Mouse (Mus musculus) neural tube, embryonic 12.5 days (tissue): ENCODE results near the gene Sema6c. TPM values are rescaled to one million over a fixed set of nuclear protein-coding genes. Genes with fewer than 3 reads are reported as not detected.
"Not testable (repeated sequence)": the region's sequence is repeated elsewhere in the genome, so short reads cannot be mapped to it uniquely, and the experiment has no call there.

Experiments used
- ATAC-seq: fragments of 200-750 bp; cut with Nextera tagmentation; 2 replicates; pipeline ENCODE4 v1.8.0; 2017; ENCODE audit warnings: low read depth, mild to moderate bottlenecking, moderate TSS enrichment, moderate library complexity; ENCODE audit not compliant: low FRiP score
- H3K27ac ChIP-seq: fragments of 300-500 bp; sonication (generic); 2 replicates; pipeline ENCODE4 v1.5.1; 2016
- H3K27me3 ChIP-seq: fragments of 300-500 bp; sonication (generic); replicated peaks from 2 replicates; pipeline ENCODE4 v1.6.1; 2016; ENCODE audit warnings: mild to moderate bottlenecking
- H3K36me3 ChIP-seq: fragments of 300-500 bp; sonication (generic); 2 replicates; pipeline ENCODE4 v1.6.1; 2016; ENCODE audit warnings: mild to moderate bottlenecking
- H3K4me1 ChIP-seq: fragments of 300-500 bp; sonication (generic); 2 replicates; pipeline ENCODE4 v1.6.1; 2016
- H3K4me2 ChIP-seq: fragments of 300-500 bp; sonication (generic); replicated peaks from 2 replicates; pipeline ENCODE4 v1.6.1; 2016; ENCODE audit warnings: mild to moderate bottlenecking
- H3K4me3 ChIP-seq: fragments of 300-500 bp; sonication (generic); 2 replicates; pipeline ENCODE4 v1.5.1; 2016
- H3K9ac ChIP-seq: fragments of 300-500 bp; sonication (generic); 2 replicates; pipeline ENCODE4 v1.6.1; 2016; ENCODE audit warnings: mild to moderate bottlenecking
- H3K9me3 ChIP-seq: fragments of 300-500 bp; sonication (generic); 2 replicates; pipeline ENCODE4 v1.6.1; 2016; ENCODE audit warnings: mild to moderate bottlenecking
- WGBS: fragments of 180-500 bp; shearing (Covaris S2); methylation state at CpG from one replicate; pipeline ENCODE4 v1.1.7; 2016; 5-methylcytosine and 5-hydroxymethylcytosine counted together
- polyA plus RNA-seq: library from polyadenylated mRNA; unstranded; fragments of >200 nt; fragmentation: Nextera tagmentation; extraction: Ambion mirVana; gene quantifications from 2 replicates; pipeline ENCODE4 v1.2.1, GENCODE M21; 2016

The Sema6c gene
- polyA plus RNA-seq, 1 experiment from 2014 or later: 65.2 TPM

DNA sequence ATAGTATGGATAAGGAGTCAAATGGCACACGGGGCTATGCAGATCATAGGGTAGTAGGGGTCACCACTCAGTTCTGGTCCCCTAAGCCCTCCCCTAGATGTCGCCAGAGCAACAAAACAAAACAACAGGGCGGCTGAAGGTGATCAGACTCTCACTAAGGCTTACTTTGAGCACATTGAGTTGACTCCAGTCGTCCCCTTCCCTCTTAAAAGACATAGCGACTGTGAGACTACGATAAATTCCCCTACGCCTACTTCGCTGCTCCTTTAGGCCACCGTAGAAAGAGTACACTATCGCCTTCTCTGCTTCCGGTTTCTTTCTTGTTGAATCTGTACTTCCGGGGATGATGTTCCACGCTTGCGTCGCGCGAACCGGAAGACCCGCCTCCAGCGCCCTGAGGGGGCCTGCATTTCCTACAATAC, 26.6 kb upstream of the Sema6c start, which contains the start of the genes Scnm1 and Lysmd1:
Gene Scnm1, minus strand, starts transcription at position 332 of the 422 bp plus-strand sequence.
Gene Lysmd1, plus strand, starts transcription at position 409 of the 422 bp plus-strand sequence.
- Histone ChIP-seq H3K4me3 (peak within 1 kb of the TSS; percentile 60), H3K4me1 (peaks cover 27% of the 10 kb centered on the region), H3K9me3 (no peaks in the 10 kb centered on the region), H3K27ac (no peak within 1 kb of the TSS), H3K27me3 (no peaks in the 10 kb centered on the region), H3K4me2 (peak within 1 kb of the TSS; percentile 76), H3K9ac (peak within 1 kb of the TSS; percentile 59), H3K36me3 (peaks cover 13% of the 10 kb centered on the region)
- peak; percentile 92 for ATAC-seq
- WGBS: under 1% methylated on average over 20 of the region's 20 CpGs

DNA sequence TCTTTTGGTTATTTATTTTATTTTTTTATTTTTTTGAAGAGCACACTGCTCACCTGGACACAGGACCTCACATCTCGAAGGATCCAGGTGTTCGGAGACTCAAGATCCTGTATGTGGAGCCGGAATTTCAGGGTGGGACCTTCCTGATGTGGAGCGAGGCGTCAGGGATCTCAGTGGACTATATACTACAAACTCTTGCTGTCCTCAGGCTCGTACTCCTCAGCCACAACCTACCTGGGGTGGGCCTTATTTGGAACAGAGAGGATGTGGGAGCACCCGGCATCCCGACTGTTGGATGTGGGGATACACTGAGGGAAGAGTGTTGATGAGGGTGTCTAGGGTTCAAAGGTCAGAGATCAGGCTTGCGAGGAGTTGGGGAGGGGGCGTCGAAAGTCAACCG, 26.1 kb upstream of the Sema6c start:
- no CpG with 5 or more reads among the region's 12 CpGs for WGBS
- H3K4me1 ChIP-seq: peaks cover 25% of the 10 kb centered on the region
- H3K9me3 ChIP-seq, H3K27me3 ChIP-seq, H3K27ac ChIP-seq, H3K4me2 ChIP-seq, H3K9ac ChIP-seq, H3K36me3 ChIP-seq: not testable (repeated sequence)
- peak overlapping the region; percentile 60; the same call in 1 of the 2 replicates for H3K4me3 ChIP-seq
- ATAC-seq: peak; percentile 45

DNA sequence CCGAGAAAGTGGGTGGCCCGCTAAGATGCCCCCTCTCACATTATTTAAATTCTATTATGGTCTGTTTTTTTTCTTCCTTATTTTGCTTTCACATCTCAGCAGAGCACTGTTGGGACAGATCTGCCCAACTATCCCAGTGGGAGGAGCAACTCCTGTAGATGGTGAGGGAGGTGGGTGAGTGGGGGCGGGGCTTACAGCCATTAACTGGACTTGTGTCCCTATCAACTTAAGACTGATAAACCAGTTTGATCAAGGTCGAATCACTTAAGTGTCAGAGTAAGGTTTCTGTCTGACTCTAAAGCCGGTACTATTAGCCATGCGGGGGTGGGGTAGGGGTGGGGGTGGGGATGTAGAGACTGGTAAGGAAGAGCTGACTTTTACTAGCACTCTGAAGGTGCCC, 25.2 kb upstream of the Sema6c start:
- no peaks in the 10 kb centered on the region for H3K27me3 ChIP-seq
- peaks cover 17% of the 10 kb centered on the region for H3K4me1 ChIP-seq
- H3K4me2 ChIP-seq: peak overlapping the region; percentile 58
- no peak overlapping the region for H3K27ac ChIP-seq
- peaks cover 9% of the 10 kb centered on the region for H3K36me3 ChIP-seq
- ATAC-seq: no peak
- whole genome bisulfite sequencing: 30% methylated on average over 6 of the region's 6 CpGs
- no peaks in the 10 kb centered on the region for H3K9me3 ChIP-seq
- peak overlapping the region; percentile 23 for H3K4me3 ChIP-seq
- H3K9ac ChIP-seq: 0 out of 2 replicates have a peak overlapping the region, but pooled peaks have one; percentile 35

DNA sequence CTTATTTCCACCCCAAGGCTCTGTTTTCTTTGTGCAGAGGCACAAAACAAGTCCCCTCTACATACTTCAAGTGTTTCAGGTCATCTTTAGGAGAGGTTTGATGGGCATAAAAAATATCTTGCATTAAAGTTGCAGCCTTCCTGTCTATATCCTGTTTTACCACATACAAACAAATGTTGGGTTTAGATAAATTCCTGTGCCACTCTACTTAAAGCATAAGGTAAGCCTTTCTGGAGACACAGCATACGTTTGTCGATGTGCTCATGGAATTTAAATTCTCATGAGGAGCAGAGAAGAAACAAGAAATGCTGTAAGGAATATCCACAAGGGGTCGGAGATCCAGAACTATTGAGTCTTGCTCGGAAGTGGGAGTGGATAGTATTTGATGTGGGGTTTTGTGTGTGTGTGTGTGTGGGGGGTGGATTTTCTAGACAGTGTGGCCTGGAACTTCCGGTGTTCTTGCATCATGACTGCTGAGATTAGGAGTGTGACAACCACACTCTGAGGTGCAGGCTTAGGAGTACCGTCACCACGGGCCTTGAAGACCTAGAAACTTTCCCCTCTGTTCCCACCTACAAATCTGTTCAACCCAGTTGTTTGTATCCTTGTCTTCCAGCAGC, 24.7 kb upstream of the Sema6c start:
- Histone ChIP-seq H3K27me3 (no peaks in the 10 kb centered on the region), H3K9ac (no peak overlapping the region), H3K9me3 (no peaks in the 10 kb centered on the region), H3K4me2 (peak overlapping the region; percentile 58), H3K4me3 (no peak overlapping the region; the same call in 1 of the 2 replicates), H3K36me3 (peaks cover 13% of the 10 kb centered on the region), H3K27ac (no peak overlapping the region), H3K4me1 (peaks cover 12% of the 10 kb centered on the region)
- no peak for ATAC-seq
- 91% methylated on average over 7 of the region's 7 CpGs for WGBS

DNA sequence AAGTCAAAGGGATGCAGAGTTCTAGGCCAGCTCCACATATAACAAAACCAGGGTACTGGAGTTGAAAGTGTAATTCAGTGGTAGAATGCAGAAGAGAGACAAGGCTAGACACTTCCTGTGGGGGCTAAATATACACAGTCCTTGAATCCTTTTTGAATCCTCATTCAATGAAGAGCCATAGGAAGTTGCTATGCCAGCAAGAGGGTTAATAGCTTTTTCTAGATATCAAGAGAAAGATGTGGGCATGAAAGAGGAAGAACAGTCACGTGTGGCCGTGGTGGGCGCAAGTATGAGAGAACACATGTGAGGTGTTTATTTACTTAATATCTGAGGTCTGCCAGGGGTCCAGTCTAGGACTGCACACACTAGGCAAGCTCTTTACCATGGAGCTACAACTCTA, 23.9 kb upstream of the Sema6c start:
- Histone ChIP-seq H3K27me3 (no peaks in the 10 kb centered on the region), H3K27ac (no peak overlapping the region), H3K9me3 (no peaks in the 10 kb centered on the region), H3K36me3 (peaks cover 12% of the 10 kb centered on the region), H3K9ac (no peak overlapping the region), H3K4me1 (peaks cover 12% of the 10 kb centered on the region), H3K4me2 (no peak overlapping the region), H3K4me3 (no peak overlapping the region)
- no peak for ATAC-seq
- WGBS: 91% methylated on average over 3 of the region's 3 CpGs

DNA sequence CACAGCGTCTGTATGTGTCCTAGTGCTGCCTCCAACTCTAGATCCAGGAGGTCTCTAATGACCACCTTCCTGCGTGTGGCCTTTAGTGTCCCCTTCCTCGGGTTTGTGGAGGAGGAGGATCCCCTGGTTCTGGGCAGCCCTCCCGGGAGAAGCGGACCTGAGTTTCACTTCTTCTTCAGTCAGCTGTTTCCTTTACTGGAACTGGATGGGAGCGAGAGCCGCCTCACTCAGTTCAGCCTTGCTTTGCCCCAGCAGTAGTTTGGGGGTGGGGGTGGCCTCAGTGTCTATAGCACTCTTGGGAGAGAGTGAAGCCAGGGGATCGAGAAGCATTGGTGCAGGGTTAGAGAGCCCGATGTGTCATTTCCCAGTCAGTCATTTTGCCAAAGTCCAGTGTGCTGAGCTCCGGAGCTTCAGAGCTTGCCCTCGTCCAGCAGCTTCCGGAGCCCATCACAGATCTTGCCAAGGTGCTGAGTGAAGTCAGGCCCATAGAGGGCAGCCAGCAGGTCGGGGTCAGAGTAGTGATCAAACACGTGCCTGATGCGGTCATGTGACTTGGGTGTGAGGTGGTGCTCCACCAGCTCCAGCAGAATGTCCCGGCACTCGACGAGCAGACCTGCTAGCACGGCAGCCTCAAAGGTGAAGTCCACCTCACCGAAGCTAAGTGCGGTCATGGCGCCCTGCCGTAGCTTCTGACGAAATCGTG, 20.5 kb upstream of the Sema6c start:
- Histone ChIP-seq H3K4me2 (no peak overlapping the region), H3K4me3 (no peak overlapping the region), H3K27ac (no peak overlapping the region), H3K9ac (no peak overlapping the region), H3K9me3 (no peaks in the 10 kb centered on the region), H3K4me1 (peaks cover 8% of the 10 kb centered on the region; the same call in 1 of the 2 replicates), H3K36me3 (peaks cover 12% of the 10 kb centered on the region), H3K27me3 (no peaks in the 10 kb centered on the region)
- ATAC-seq: no peak
- 74% methylated on average over 25 of the region's 25 CpGs for whole genome bisulfite sequencing

DNA sequence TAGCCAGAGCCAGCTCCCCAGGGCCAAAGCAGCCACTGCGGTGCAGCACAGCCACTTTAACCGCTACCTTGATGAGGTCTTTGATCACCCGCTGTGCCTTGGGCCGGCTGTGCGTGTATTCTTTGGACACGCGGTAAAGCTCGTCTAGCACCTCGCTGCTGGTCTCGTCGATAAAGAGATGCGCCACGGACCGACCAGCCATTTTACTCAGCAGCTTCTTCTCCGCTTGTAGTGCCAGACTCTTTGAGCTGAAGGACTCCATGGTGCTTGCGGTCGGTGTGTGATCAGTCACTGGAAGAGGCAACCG, 20.0 kb upstream of the Sema6c start:
- Histone ChIP-seq H3K27me3 (no peaks in the 10 kb centered on the region), H3K4me2 (no peak overlapping the region), H3K36me3 (peaks cover 12% of the 10 kb centered on the region), H3K4me3 (no peak overlapping the region), H3K4me1 (peaks cover 3% of the 10 kb centered on the region; the same call in 1 of the 2 replicates), H3K9me3 (no peaks in the 10 kb centered on the region), H3K9ac (no peak overlapping the region), H3K27ac (no peak overlapping the region)
- no peak for ATAC-seq
- 64% methylated on average over 18 of the region's 18 CpGs for WGBS

DNA sequence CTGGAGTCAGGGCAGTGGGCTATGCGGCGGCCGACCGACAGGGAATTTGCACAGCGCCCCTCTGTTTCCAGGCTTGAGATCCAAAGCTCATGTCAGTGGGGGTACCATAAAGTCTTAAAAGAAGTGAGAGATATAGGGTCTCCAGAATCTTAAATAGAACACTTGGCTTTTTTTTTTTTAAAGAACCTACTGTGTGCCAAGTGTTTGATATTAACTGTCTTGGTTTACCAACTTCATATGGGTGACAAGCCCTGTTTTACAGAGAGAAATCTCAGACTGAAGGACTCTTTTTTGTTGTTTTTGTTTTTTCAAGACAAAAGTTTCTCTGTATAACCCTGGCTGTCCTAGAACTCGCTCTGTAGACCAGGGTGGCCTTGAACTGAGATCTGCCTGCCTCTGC, 19.5 kb upstream of the Sema6c start:
- Histone ChIP-seq H3K27me3 (no peaks in the 10 kb centered on the region), H3K36me3 (peaks cover 12% of the 10 kb centered on the region), H3K4me1 (no peaks in the 10 kb centered on the region), H3K4me2 (no peak overlapping the region), H3K27ac (no peak overlapping the region), H3K4me3 (no peak overlapping the region), H3K9me3 (no peaks in the 10 kb centered on the region), H3K9ac (no peak overlapping the region)
- WGBS: 86% methylated on average over 6 of the region's 6 CpGs
- no peak for ATAC-seq

DNA sequence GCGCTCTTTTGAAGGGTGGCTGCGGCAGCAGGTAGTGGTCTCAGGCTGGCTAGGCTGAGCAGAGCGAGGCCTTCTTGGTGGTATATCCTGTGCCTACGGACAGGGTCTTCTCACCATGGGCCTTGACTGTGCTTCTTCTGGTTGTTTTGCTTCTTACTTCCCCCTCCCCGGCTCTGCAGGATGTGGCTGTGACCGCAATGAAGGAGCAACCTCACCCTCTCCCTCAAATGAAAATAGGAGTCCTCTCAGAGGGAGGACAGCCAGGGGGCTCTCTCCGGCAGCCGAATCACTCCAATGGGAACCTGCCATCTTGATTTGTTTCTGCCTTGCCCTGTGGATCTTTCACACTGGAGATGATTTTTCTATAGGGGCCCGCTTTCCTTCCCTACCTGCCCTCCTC, 18.8 kb upstream of the Sema6c start:
- Histone ChIP-seq H3K27ac (no peak overlapping the region), H3K9ac (no peak overlapping the region), H3K9me3 (no peaks in the 10 kb centered on the region), H3K27me3 (no peaks in the 10 kb centered on the region), H3K4me2 (no peak overlapping the region), H3K4me1 (no peaks in the 10 kb centered on the region), H3K36me3 (peaks cover 12% of the 10 kb centered on the region), H3K4me3 (no peak overlapping the region)
- no peak for ATAC-seq
- WGBS: 91% methylated on average over 9 of the region's 9 CpGs

DNA sequence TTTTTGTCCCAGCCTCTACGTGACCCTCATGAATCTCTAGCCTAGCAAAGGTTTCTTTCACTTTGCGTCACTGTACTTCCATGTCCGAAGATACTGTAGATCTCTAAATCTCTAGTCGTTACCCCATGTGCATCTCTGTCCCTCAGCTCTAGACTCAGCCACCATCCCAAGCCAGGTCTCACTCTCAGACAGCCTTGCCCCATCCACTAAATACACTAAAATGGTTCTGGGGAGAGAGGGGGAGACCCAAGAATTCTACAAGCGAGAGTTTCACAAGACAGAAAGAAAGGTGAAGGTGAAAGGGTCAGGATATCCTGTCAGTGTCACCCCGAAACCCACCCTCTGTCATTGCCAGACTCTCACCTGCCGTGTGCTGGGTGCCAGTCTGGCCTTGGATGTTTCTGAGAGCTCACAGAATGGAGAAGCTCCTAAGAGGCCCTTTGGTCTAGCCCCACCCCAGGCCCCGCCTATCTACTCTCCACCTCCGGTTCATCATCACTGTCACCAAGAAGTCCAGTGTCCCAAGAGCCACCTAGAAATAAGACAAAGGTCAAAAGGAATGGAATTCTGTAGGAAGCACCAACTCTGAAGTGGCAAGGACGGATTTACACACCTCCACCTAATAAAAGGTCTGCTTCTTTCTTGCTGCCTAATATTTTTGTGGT, 18.2 kb upstream of the Sema6c start, which contains the start of gene Tnfaip8l2:
Gene Tnfaip8l2, minus strand, starts transcription at position 409 of the 665 bp plus-strand sequence.
- H3K4me3 ChIP-seq: no peak within 1 kb of the TSS
- no peak within 1 kb of the TSS for H3K9ac ChIP-seq
- no peaks in the 10 kb centered on the region for H3K4me1 ChIP-seq
- WGBS: 84% methylated on average over 10 of the region's 10 CpGs
- peaks cover 12% of the 10 kb centered on the region for H3K36me3 ChIP-seq
- no peaks in the 10 kb centered on the region for H3K27me3 ChIP-seq
- H3K27ac ChIP-seq: no peak within 1 kb of the TSS
- H3K9me3 ChIP-seq: no peaks in the 10 kb centered on the region
- no peak within 1 kb of the TSS for H3K4me2 ChIP-seq
- ATAC-seq: 0 out of 2 replicates have a peak, but pooled peaks have one; percentile 21

DNA sequence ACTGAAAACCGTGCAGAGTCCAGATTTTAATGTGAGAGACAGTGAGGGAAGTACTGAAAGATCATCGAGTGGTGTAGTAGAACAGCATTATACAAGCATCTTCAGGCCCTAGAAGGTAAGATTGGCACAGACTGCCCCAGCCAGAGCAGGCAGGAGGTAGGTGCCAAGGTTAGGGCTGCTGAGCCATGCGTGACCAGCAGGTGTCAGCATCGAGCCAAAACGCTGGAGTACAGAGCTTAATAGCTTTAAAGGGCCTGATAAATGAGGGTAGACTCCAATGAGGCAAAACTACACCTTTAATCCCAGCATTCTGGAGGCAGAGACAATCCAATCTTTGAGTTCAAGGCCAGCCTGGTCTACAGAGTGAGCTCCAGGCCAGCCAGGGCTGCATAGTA, 17.6 kb upstream of the Sema6c start:
- H3K9ac ChIP-seq: no peak overlapping the region
- H3K36me3 ChIP-seq: peaks cover 12% of the 10 kb centered on the region
- H3K4me1 ChIP-seq: no peaks in the 10 kb centered on the region
- 10% methylated on average over 5 of the region's 5 CpGs for WGBS
- no peak overlapping the region for H3K4me3 ChIP-seq
- H3K4me2 ChIP-seq: no peak overlapping the region
- no peaks in the 10 kb centered on the region for H3K9me3 ChIP-seq
- peak; percentile 81; the same call in 1 of the 2 replicates for ATAC-seq
- H3K27ac ChIP-seq: no peak overlapping the region
- H3K27me3 ChIP-seq: no peaks in the 10 kb centered on the region

DNA sequence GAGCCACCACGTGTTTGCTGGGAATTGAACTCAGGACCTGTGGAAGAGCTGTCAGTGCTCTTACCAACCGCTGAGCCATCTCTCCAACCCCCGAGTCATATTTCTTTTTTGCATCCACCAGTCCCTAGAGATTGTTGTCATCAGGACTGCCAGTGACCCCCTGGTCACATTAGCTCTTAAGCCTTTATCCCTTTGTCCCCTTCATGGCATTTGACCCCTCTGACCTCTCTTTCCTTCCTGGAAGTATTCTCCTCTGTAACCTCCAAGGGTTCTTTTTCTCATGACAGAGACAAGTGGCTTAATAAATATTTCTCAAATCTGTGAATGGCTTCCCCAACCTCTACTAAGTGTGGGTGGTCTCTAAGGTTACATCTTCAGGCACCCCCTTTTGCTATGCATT, 12.3 kb upstream of the Sema6c start:
- Histone ChIP-seq H3K4me1 (no peaks in the 10 kb centered on the region), H3K4me2 (no peak overlapping the region), H3K9me3 (no peaks in the 10 kb centered on the region), H3K4me3 (no peak overlapping the region), H3K36me3 (no peaks in the 10 kb centered on the region), H3K27me3 (no peaks in the 10 kb centered on the region), H3K9ac (no peak overlapping the region), H3K27ac (no peak overlapping the region)
- WGBS: 34% methylated on average over 3 of the region's 3 CpGs
- no peak for ATAC-seq
